Mouse (Mus musculus): Measurements from ENCODE around the gene Rapgef5. TPM values are rescaled to one million over a fixed set of nuclear protein-coding genes. Genes with fewer than 3 reads are reported as not detected.
A peak's percentile ranks its signal among the peaks of the same experiment; 100 is the strongest.

The Rapgef5 gene
- polyA plus RNA-seq, 1 experiment from 2014 or later: 25.8 TPM

DNA sequence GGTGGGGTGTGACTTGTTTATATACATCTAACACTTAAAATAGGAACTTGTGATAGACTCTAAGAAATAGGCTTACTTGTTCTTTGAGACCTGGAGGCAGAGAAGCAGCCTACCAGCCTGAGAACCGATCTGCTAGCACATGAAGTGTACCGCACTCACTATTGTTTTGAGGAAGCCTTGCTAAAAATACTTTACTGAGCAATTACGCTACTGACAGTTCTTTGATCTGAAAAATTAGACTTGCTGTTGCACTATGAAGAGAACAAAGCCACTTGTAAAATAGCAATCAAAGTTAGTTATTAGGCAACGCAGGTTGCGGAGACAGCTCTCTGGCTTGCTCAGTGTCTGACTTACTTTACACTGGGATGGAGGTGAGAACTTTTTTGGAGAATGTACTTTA, 37.1 kb downstream of the Rapgef5 start:
- peaks cover 4% of the 10 kb centered on the region for H3K4me1 ChIP-seq (replicated peaks; ENCODE audit: control insufficient read depth, insufficient read depth, low read length)
- no peak for ATAC-seq (ENCODE audit: low read depth)
- H3K36me3 ChIP-seq (ENCODE audit: control insufficient read depth, insufficient read depth, low read length): no peaks in the 10 kb centered on the region
- 67% methylated on average over 5 of the region's 5 CpGs for WGBS
- H3K9ac ChIP-seq (ENCODE audit: low read length): no peak overlapping the region
- no peak overlapping the region for H3K4me2 ChIP-seq (ENCODE audit: low read depth, low read length)
- no peak overlapping the region for H3K27ac ChIP-seq (ENCODE audit: low read length)
- no peaks in the 10 kb centered on the region for H3K9me3 ChIP-seq (ENCODE audit: control insufficient read depth, low read length)
- no peak overlapping the region for H3K4me3 ChIP-seq (ENCODE audit: low read length)
- H3K27me3 ChIP-seq (ENCODE audit: control insufficient read depth, insufficient read depth, low read depth, low read length): no peaks in the 10 kb centered on the region

DNA sequence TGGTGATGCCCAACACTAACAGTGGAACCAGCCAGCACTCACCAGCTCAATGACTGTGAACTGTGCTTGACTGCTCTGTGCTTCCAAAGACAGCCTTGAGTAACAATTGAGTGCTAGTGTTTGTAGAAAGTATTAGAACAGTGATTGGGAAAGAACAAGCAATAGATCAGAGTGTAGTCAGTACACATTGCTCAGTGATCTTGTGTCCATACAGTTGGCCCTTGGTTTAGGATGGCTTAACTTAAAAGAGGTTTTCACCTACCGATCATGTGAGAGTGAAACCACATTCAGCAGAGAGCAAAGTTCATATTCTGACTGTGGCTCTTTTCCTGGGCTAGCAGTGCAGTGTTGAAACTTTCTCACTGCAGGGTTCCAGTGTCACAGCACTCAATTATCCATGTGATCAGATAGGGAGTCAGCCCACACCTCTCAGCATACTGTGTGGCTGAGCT, 38.4 kb downstream of the Rapgef5 start:
- H3K9ac ChIP-seq (ENCODE audit: low read length): no peak overlapping the region
- ATAC-seq (ENCODE audit: low read depth): peak; percentile 15; the same call in 1 of the 2 replicates
- no peaks in the 10 kb centered on the region for H3K9me3 ChIP-seq (ENCODE audit: control insufficient read depth, low read length)
- no peak overlapping the region for H3K27ac ChIP-seq (ENCODE audit: low read length)
- no peak overlapping the region for H3K4me3 ChIP-seq (ENCODE audit: low read length)
- no peaks in the 10 kb centered on the region for H3K36me3 ChIP-seq (ENCODE audit: control insufficient read depth, insufficient read depth, low read length)
- no peak overlapping the region for H3K4me2 ChIP-seq (ENCODE audit: low read depth, low read length)
- H3K4me1 ChIP-seq (replicated peaks; ENCODE audit: control insufficient read depth, insufficient read depth, low read length): peaks cover 4% of the 10 kb centered on the region
- no peaks in the 10 kb centered on the region for H3K27me3 ChIP-seq (ENCODE audit: control insufficient read depth, insufficient read depth, low read depth, low read length)
- 83% methylated on average over 1 of the region's 1 CpGs for WGBS

DNA sequence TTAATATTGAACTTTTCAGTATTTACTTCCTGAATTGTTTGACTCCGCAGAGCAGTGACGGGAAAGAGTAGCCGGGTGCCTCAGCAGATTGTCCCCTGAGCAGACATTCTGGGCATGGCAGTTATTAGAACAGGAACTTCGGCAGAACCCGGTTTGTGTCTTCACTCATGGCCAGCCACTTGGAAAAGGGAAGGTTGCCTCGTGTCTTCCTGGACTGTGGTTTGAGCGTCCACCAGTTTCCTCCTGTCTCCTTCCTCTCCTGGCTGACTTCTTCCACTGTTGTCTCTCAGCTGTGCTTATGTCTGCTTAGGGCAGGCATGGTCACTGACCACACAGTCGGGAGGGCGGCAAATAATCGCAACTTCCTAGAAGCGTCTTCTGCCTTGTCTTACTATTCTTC, 44.2 kb downstream of the Rapgef5 start:
- Histone ChIP-seq H3K27ac (ENCODE audit: low read length) (peak overlapping the region; percentile 9; the same call in 1 of the 2 replicates), H3K9me3 (ENCODE audit: control insufficient read depth, low read length) (no peaks in the 10 kb centered on the region), H3K4me3 (ENCODE audit: low read length) (no peak overlapping the region), H3K27me3 (ENCODE audit: control insufficient read depth, insufficient read depth, low read depth, low read length) (no peaks in the 10 kb centered on the region), H3K36me3 (ENCODE audit: control insufficient read depth, insufficient read depth, low read length) (no peaks in the 10 kb centered on the region), H3K4me1 (replicated peaks; ENCODE audit: control insufficient read depth, insufficient read depth, low read length) (peaks cover 7% of the 10 kb centered on the region), H3K4me2 (ENCODE audit: low read depth, low read length) (no peak overlapping the region), H3K9ac (ENCODE audit: low read length) (no peak overlapping the region)
- peak; percentile 53; the same call in 1 of the 2 replicates for ATAC-seq (ENCODE audit: low read depth)
- 57% methylated on average over 11 of the region's 11 CpGs for WGBS

DNA sequence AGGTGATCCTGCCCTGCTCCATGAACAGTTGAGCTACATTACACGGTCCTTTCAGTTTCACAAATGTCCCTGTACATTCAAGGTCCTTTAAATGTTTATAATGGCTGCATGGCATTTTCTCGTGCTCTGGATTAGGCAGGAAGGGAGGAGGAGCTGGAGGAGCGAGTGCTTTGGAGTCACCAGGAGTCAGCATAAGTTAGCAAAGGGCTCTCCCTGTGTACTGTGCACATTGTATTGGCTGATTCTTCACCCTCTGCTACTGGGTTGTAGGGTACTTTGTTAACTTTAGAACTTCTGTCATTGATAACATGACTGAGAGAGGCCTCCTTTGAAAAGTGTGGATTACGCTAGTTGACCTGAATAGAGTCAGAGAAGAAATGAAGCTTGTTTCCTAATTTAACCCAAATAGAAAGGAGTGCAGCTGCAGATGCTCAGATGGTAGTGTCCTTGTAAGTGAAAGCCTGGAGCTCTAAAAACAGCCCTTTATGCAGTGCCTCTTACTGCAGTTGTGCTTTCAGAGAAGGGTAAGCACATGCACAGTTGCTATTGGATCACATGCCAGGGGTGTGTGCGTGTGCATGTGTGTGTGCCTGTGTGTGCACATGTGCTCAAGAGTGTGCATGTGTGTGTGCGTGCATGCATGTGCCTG, 45.3 kb downstream of the Rapgef5 start:
- Histone ChIP-seq H3K9me3 (ENCODE audit: control insufficient read depth, low read length) (no peaks in the 10 kb centered on the region), H3K27ac (ENCODE audit: low read length) (no peak overlapping the region), H3K4me1 (replicated peaks; ENCODE audit: control insufficient read depth, insufficient read depth, low read length) (peaks cover 7% of the 10 kb centered on the region), H3K27me3 (ENCODE audit: control insufficient read depth, insufficient read depth, low read depth, low read length) (no peaks in the 10 kb centered on the region), H3K9ac (ENCODE audit: low read length) (no peak overlapping the region), H3K4me2 (ENCODE audit: low read depth, low read length) (no peak overlapping the region), H3K36me3 (ENCODE audit: control insufficient read depth, insufficient read depth, low read length) (no peaks in the 10 kb centered on the region), H3K4me3 (ENCODE audit: low read length) (no peak overlapping the region)
- ATAC-seq (ENCODE audit: low read depth): no peak
- WGBS: 63% methylated on average over 6 of the region's 6 CpGs

DNA sequence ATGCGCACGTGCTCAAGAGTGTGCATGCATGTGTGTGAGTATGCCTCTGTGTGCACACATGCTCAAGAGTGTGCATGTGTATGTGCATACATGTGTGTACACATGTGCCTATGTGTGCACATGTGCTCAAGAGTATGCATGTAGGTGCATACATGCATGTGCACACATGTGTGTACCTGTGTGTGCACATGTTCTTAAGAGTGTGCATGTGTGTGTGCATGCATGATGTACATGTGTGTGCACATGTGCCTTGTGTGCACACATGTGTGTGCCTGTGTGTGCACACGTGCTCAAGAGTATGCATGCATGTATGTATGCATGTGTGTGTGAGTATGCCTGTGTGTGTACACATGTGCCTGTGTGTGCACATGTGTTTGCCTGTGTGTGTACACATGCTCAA, 45.8 kb downstream of the Rapgef5 start:
- Histone ChIP-seq H3K4me2 (ENCODE audit: low read depth, low read length) (no peak overlapping the region), H3K36me3 (ENCODE audit: control insufficient read depth, insufficient read depth, low read length) (no peaks in the 10 kb centered on the region), H3K4me3 (ENCODE audit: low read length) (no peak overlapping the region), H3K9me3 (ENCODE audit: control insufficient read depth, low read length) (no peaks in the 10 kb centered on the region), H3K9ac (ENCODE audit: low read length) (no peak overlapping the region), H3K27ac (ENCODE audit: low read length) (no peak overlapping the region), H3K4me1 (replicated peaks; ENCODE audit: control insufficient read depth, insufficient read depth, low read length) (peaks cover 7% of the 10 kb centered on the region), H3K27me3 (ENCODE audit: control insufficient read depth, insufficient read depth, low read depth, low read length) (no peaks in the 10 kb centered on the region)
- WGBS: 98% methylated on average over 3 of the region's 3 CpGs
- ATAC-seq (ENCODE audit: low read depth): no peak

DNA sequence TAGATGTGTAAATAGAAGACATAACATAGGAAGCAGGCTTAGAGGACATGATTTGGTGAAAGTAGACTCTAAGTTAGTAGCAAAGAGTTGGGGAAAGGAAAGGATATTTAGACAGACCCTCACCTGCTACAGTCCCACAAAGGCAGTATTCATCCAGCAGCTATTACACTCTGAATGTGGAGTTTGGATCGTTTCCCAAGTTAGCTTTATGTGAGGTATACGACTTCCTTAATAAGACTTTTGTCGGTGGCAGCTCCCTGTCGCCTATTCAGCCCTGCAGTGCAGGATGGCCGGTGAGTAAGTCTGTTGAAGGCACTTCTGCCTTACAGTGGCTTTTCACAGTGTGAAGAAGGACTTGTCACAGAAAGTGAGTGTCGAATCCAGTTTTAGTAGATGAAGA, 47.6 kb downstream of the Rapgef5 start:
- Histone ChIP-seq H3K36me3 (ENCODE audit: control insufficient read depth, insufficient read depth, low read length) (no peaks in the 10 kb centered on the region), H3K27ac (ENCODE audit: low read length) (no peak overlapping the region; the same call in 1 of the 2 replicates), H3K4me1 (replicated peaks; ENCODE audit: control insufficient read depth, insufficient read depth, low read length) (peaks cover 3% of the 10 kb centered on the region; the same call in 1 of the 2 replicates), H3K9me3 (ENCODE audit: control insufficient read depth, low read length) (no peaks in the 10 kb centered on the region), H3K9ac (ENCODE audit: low read length) (no peak overlapping the region), H3K4me3 (ENCODE audit: low read length) (no peak overlapping the region), H3K4me2 (ENCODE audit: low read depth, low read length) (no peak overlapping the region), H3K27me3 (ENCODE audit: control insufficient read depth, insufficient read depth, low read depth, low read length) (no peaks in the 10 kb centered on the region)
- ATAC-seq (ENCODE audit: low read depth): peak; percentile 43; the same call in 1 of the 2 replicates
- 36% methylated on average over 6 of the region's 6 CpGs for WGBS

DNA sequence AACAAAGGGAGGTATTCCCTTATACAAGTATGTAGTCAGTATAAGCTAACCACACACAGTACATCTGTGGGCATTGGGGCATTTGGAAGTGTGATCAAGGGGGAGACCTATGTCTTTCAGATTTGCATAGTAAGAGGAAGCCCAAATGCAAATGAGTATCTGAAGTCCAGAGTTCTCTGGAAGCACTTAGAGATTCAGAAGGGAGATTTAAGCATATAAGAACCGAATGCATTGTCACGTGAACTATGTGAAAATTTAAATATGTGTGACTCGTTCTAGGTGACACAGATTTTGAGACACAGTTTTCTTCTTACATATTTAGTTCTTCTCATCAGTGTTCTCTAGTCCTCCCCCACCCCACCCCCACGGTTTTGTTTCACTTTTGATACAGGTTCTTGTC, 50.0 kb downstream of the Rapgef5 start:
- H3K4me2 ChIP-seq (ENCODE audit: low read depth, low read length): no peak overlapping the region
- H3K4me3 ChIP-seq (ENCODE audit: low read length): no peak overlapping the region
- no peak for ATAC-seq (ENCODE audit: low read depth)
- H3K27me3 ChIP-seq (ENCODE audit: control insufficient read depth, insufficient read depth, low read depth, low read length): no peaks in the 10 kb centered on the region
- H3K36me3 ChIP-seq (ENCODE audit: control insufficient read depth, insufficient read depth, low read length): no peaks in the 10 kb centered on the region
- no peaks in the 10 kb centered on the region for H3K9me3 ChIP-seq (ENCODE audit: control insufficient read depth, low read length)
- H3K9ac ChIP-seq (ENCODE audit: low read length): no peak overlapping the region
- 79% methylated on average over 4 of the region's 4 CpGs for WGBS
- H3K27ac ChIP-seq (ENCODE audit: low read length): no peak overlapping the region
- H3K4me1 ChIP-seq (replicated peaks; ENCODE audit: control insufficient read depth, insufficient read depth, low read length): no peaks in the 10 kb centered on the region

DNA sequence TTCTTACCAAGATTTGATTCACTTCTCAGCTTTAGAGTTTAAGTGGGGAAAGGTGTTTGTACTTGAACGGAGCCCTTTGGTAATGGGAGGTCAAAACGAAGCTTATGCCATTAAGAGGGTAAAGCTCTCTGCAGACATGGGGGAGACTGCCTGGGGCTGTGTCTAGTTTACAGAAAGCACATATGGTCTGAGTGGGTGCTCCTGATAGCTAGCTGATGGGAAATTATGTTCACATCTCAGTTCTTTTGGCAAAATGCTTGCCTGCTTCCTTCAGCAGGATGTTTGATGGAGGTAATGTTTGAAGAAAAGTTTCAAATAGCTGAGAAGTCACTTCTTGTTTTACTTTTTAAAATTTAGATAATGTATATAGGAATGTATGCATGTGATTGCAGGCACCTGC, 53.4 kb downstream of the Rapgef5 start:
- H3K4me3 ChIP-seq (ENCODE audit: low read length): no peak overlapping the region
- H3K9ac ChIP-seq (ENCODE audit: low read length): no peak overlapping the region
- 0 out of 2 replicates have a peak, but pooled peaks cover 2% of the 10 kb centered on the region for H3K4me1 ChIP-seq (replicated peaks; ENCODE audit: control insufficient read depth, insufficient read depth, low read length)
- H3K9me3 ChIP-seq (ENCODE audit: control insufficient read depth, low read length): no peaks in the 10 kb centered on the region
- H3K27ac ChIP-seq (ENCODE audit: low read length): no peak overlapping the region
- no peak overlapping the region for H3K4me2 ChIP-seq (ENCODE audit: low read depth, low read length)
- no peak for ATAC-seq (ENCODE audit: low read depth)
- WGBS: 26% methylated on average over 2 of the region's 2 CpGs
- no peaks in the 10 kb centered on the region for H3K36me3 ChIP-seq (ENCODE audit: control insufficient read depth, insufficient read depth, low read length)
- no peaks in the 10 kb centered on the region for H3K27me3 ChIP-seq (ENCODE audit: control insufficient read depth, insufficient read depth, low read depth, low read length)

DNA sequence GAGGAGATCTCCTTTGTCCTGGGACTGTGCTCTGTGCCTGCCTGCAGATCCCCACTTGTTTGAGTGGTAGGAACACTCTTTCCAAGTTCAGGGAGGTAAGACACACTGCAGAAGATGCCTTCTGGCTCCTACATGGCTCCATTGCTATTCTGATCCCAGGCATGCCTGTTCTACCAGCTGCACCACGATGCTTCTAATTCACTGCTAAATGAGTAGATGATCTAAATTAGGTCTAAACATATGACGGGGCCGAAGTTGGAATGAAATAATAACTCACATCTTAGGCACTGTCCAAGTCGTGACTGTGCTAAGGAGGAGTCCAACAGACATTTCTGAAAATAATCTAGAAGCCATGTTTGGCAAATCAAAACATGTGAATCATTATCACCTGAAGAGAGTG, 68.0 kb downstream of the Rapgef5 start:
- H3K9ac ChIP-seq (ENCODE audit: low read length): no peak overlapping the region
- no peak for ATAC-seq (ENCODE audit: low read depth)
- no peaks in the 10 kb centered on the region for H3K36me3 ChIP-seq (ENCODE audit: control insufficient read depth, insufficient read depth, low read length)
- no peaks in the 10 kb centered on the region for H3K9me3 ChIP-seq (ENCODE audit: control insufficient read depth, low read length)
- no peaks in the 10 kb centered on the region for H3K27me3 ChIP-seq (ENCODE audit: control insufficient read depth, insufficient read depth, low read depth, low read length)
- H3K4me1 ChIP-seq (replicated peaks; ENCODE audit: control insufficient read depth, insufficient read depth, low read length): no peaks in the 10 kb centered on the region
- H3K27ac ChIP-seq (ENCODE audit: low read length): no peak overlapping the region
- H3K4me3 ChIP-seq (ENCODE audit: low read length): no peak overlapping the region
- H3K4me2 ChIP-seq (ENCODE audit: low read depth, low read length): no peak overlapping the region
- 82% methylated on average over 4 of the region's 4 CpGs for WGBS

Data from lung, embryonic 16.5 days (tissue).